Mouse (Mus musculus) lung, postnatal 36 days (tissue): ENCODE results near the gene Plcb4.

Source experiments
- DNase-seq: peaks from one replicate; pipeline ENCODE4 v3.0.0; 2022; ENCODE audit warnings: mixed read lengths

Plcb4 gene

DNA sequence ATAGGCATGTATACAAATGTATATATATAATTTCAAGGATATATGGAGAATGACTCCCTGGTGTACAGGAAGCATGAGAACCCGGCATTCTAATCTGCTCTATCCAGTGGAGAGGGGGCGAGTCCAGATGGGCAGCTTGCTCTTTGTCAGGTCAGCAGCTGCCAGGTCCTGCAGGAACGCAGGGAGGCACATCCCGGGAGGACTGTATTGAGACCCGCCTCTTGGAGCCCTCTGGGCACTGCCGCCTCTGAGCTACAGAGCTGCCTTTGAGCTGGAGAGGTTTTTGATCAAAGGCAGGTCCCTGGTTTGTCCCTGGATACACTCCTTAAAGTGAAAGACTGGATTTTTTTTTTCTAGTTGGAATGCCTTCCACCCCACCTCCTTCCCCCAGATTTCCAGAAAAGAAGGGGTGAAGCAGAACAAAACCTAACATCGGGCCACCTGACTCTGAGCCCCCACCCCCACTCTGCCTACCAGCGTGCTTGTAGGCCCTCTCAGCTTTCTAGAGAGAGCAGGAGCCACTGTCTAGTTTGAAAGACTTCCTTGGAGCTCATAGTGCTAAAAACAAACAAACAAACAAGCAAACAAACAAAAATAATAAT, 393.0 kb downstream of the Plcb4 start, which contains the start of gene Lamp5:
Lamp5 (plus strand) TSS at position 552 of the 602 bp plus-strand sequence.
- no peak for DNase-seq

- DNase-seq: no peak
Observed at GRCm38 (mm10) chr2:136057861-136058331, 399.1 kb downstream of the Plcb4 start.

DNA sequence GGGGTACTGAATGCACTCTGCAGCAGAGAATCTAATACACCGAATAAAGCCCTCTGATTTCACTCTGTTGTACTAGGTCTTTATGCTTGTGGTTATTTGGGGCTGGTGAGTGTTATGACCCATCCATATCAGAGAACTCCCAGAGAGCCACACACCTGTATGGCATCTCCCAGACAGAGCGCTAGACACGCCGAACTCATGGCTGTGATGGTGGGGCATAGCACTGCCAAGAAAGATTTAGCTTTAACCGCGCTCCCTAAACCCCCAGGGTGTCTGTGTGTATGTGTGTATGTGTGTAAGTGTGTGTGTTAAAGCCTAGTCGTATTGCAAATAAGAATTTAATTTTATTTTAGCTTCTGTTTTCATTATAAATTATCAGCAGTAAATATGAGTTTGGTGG, 399.6 kb downstream of the Plcb4 start:
- no peak for DNase-seq

GRCm38 (mm10) chr2:136059029-136059669, 400.3 kb downstream of the Plcb4 start:
- no peak for DNase-seq
